Mouse (Mus musculus) limb, embryonic 14.5 days (tissue): ENCODE measurements at regions not wholly inside any gene's neighbourhood (a gene's known extent, or its start where the extent isn't known, plus 50 kb on each side); places are given as distances from the start of the nearest gene placed in this dataset.

Experiments
- ATAC-seq: fragments of 200-750 bp; cut with Nextera tagmentation; 2 replicates; pipeline ENCODE4 v1.8.0; 2017; ENCODE audit warnings: low read depth, moderate number of reproducible peaks, moderate TSS enrichment; ENCODE audit not compliant: low FRiP score
- DNase-seq: peaks from one replicate; pipeline ENCODE4 v3.0.0-alpha.2; 2015; ENCODE audit warnings: low spot score
- H3K27ac ChIP-seq: fragments of 300-500 bp; sonication (generic); replicated peaks from 2 replicates; pipeline ENCODE4 v1.5.1; 2014; ENCODE audit warnings: low read depth, mild to moderate bottlenecking, low read length, moderate library complexity, mixed read lengths
- H3K27me3 ChIP-seq: fragments of 300-500 bp; sonication (generic); 2 replicates; pipeline ENCODE4 v1.6.1; 2014; ENCODE audit warnings: low read length, mixed read lengths; ENCODE audit not compliant: control insufficient read depth, insufficient read depth
- H3K36me3 ChIP-seq: fragments of 300-500 bp; sonication (generic); 2 replicates; pipeline ENCODE4 v1.6.1; 2014; ENCODE audit warnings: mild to moderate bottlenecking, low read length, moderate library complexity, mixed read lengths; ENCODE audit not compliant: control insufficient read depth, insufficient read depth
- H3K4me1 ChIP-seq: fragments of 300-500 bp; sonication (generic); 2 replicates; pipeline ENCODE4 v1.6.1; 2014; ENCODE audit warnings: antibody characterized with exemption, low read length, mixed read lengths; ENCODE audit not compliant: control insufficient read depth, insufficient read depth
- H3K4me2 ChIP-seq: fragments of 300-500 bp; sonication (generic); replicated peaks from 2 replicates; pipeline ENCODE4 v1.6.1; 2014; ENCODE audit warnings: low read depth, mild to moderate bottlenecking, low read length, moderate library complexity; ENCODE audit not compliant: severe bottlenecking
- H3K4me3 ChIP-seq: fragments of 300-500 bp; sonication (generic); replicated peaks from 2 replicates; pipeline ENCODE4 v1.5.1; 2014; ENCODE audit warnings: low read length
- H3K9ac ChIP-seq: fragments of 300-500 bp; sonication (generic); 2 replicates; pipeline ENCODE4 v1.6.1; 2014; ENCODE audit warnings: mild to moderate bottlenecking, low read depth, low read length, moderate library complexity; ENCODE audit not compliant: severe bottlenecking
- H3K9me3 ChIP-seq: fragments of 300-500 bp; sonication (generic); 2 replicates; pipeline ENCODE4 v1.6.1; 2016; ENCODE audit warnings: low read length; ENCODE audit not compliant: control insufficient read depth
- POLR2A ChIP-seq: fragments of 200-500 bp; IDR thresholded peaks from 2 replicates; pipeline ENCODE4 v1.8.0; 2012; ENCODE audit warnings: inconsistent platforms, mild to moderate bottlenecking, moderate library complexity, borderline replicate concordance; ENCODE audit not compliant: insufficient read depth, insufficient read length; ENCODE audit errors: extremely low read depth
- WGBS: fragments of 180-500 bp; shearing (Covaris S2); extraction: QIAGEN DNeasy Blood & Tissue Kit; methylation state at CpG from one replicate; pipeline ENCODE4 v1.1.7; 2014; 5-methylcytosine and 5-hydroxymethylcytosine counted together

DNA sequence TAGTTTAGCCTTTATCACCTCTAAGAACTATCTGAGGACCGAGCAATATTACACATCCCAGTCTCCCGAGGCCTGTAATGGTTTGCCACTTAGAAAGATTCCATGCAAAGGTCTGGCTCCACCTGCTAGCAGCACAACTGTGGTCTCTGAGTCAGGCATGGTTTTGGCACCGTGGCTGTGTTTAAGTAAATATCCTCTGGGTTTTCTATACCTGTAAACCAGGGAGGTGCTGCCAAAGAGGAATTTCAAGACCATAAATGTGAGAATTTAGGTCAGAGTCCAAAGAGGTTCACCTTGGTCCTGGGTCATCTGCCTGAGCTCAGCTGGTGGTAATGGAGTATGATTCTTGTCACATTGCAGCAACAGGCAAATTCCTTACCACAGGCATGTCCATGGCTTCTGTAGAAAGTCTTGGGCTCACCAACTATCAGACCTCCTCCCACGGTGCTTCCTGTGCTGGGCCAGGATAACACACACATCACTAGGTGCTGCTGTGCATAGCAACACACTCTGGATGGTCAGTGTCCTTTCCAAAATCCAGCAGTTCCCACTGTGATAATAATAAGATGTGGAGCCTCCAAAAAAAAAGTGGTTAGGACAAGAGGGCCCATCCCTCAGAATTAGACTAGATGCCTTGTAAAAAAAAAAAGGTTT, 332.8 kb upstream of the Smim15 start:
- no peak for DNase-seq
- Histone ChIP-seq H3K36me3 (no peaks in the 10 kb centered on the region), H3K27ac (no peak overlapping the region), H3K4me1 (no peaks in the 10 kb centered on the region), H3K27me3 (no peaks in the 10 kb centered on the region), H3K4me2 (no peak overlapping the region), H3K9ac (no peak overlapping the region), H3K4me3 (no peak overlapping the region), H3K9me3 (no peaks in the 10 kb centered on the region)
- WGBS, result 76% methylated on average over 4 of the region's 4 CpGs
- no peak for TF ChIP-seq POLR2A
- ATAC-seq, result no peak

- Histone ChIP-seq H3K27me3 (no peaks in the 10 kb centered on the region), H3K9me3 (no peaks in the 10 kb centered on the region), H3K4me3 (no peak overlapping the region), H3K4me1 (no peaks in the 10 kb centered on the region), H3K27ac (no peak overlapping the region), H3K4me2 (no peak overlapping the region), H3K9ac (no peak overlapping the region), H3K36me3 (no peaks in the 10 kb centered on the region)
- TF ChIP-seq POLR2A, result no peak
- 83% methylated on average over 4 of the region's 4 CpGs for WGBS
- DNase-seq (no peak), ATAC-seq (no peak)
Observed at GRCm38 (mm10) chr13:107710368-107710767, 333.9 kb upstream of the Smim15 start.

GRCm38 (mm10) chr13:107709828-107710227, 334.4 kb upstream of the Smim15 start:
- no peak for TF ChIP-seq POLR2A
- Histone ChIP-seq H3K27me3 (no peaks in the 10 kb centered on the region), H3K4me3 (no peak overlapping the region), H3K9ac (no peak overlapping the region), H3K36me3 (no peaks in the 10 kb centered on the region), H3K9me3 (no peaks in the 10 kb centered on the region), H3K4me1 (no peaks in the 10 kb centered on the region), H3K4me2 (no peak overlapping the region), H3K27ac (no peak overlapping the region)
- DNase-seq, result no peak
- 56% methylated on average over 2 of the region's 2 CpGs for WGBS
- no peak for ATAC-seq

GRCm38 (mm10) chr13:107703736-107704135, 340.5 kb upstream of the Smim15 start:
- no peaks in the 10 kb centered on the region for H3K36me3 ChIP-seq
- no peaks in the 10 kb centered on the region; the same call in 1 of the 2 replicates for H3K27me3 ChIP-seq
- no peak overlapping the region for H3K4me2 ChIP-seq
- no peak for TF ChIP-seq POLR2A
- ATAC-seq (no peak), DNase-seq (no peak)
- no peak overlapping the region for H3K9ac ChIP-seq
- H3K27ac ChIP-seq, result no peak overlapping the region
- H3K4me1 ChIP-seq, result peaks cover 3% of the 10 kb centered on the region; the same call in 1 of the 2 replicates
- H3K4me3 ChIP-seq, result no peak overlapping the region
- WGBS, result 51% methylated on average over 7 of the region's 7 CpGs
- no peaks in the 10 kb centered on the region for H3K9me3 ChIP-seq

DNA sequence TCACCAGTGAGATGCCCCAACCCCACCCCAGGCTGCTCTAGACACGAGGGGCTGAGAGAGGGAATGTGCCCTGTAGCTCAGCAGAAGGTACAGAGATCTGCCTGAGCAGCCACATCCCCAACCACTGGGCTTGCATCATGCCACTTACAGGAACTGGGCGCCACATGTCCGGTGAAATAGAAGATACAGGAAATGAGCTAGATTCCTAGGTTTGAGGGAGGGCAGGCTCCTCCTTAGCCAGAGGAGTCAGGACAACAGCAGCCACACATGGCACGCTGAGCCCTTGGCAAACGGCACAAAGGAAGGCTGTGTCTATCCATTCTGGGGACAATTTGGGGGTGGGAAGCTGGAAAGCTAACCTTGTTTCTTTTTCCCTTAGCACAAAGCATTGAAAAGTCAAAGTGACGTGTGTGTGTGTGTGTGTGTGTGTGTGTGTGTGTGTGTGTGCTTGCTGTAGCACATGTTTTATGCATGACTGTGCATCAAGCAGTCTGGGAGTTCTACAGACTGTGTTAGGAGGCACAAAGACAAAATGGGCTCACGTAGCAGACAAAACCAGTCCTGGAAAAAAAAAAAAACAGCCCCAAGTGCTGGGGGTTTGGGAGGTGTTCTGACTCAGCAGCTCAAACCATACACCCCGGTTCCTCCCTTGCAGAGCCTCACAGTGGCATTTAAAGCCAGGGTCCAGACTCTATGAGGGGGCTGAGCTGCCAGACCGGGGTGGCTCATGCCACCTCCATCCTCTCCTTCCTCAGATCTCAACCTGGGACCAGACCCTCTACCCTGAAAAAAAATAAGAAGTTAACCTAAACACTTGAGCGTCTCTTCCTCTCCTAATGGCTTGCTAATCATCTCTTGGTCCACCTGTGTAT, 343.7 kb upstream of the Smim15 start:
- 59% methylated on average over 10 of the region's 10 CpGs for WGBS
- no peak for ATAC-seq

More for the DNA sequence above, 343.7 kb upstream of the Smim15 start:
- Histone ChIP-seq H3K4me1 (peaks cover 3% of the 10 kb centered on the region; the same call in 1 of the 2 replicates), H3K9ac (no peak overlapping the region), H3K9me3 (no peaks in the 10 kb centered on the region), H3K36me3 (no peaks in the 10 kb centered on the region), H3K27me3 (no peaks in the 10 kb centered on the region; the same call in 1 of the 2 replicates), H3K4me2 (no peak overlapping the region), H3K27ac (no peak overlapping the region), H3K4me3 (no peak overlapping the region)
- no peak for TF ChIP-seq POLR2A
- DNase-seq, result peak; percentile 27
